ENCODE assay signal across 8 mouse cellular contexts in genomic region chr5:113174916-113175692, GRCm38 (mm10). TPM values are rescaled to one million over a fixed set of nuclear protein-coding genes. Genes with fewer than 3 reads are reported as not detected.
DNase-seq lines count a peak whose midpoint lies in the region; ATAC-seq and TF ChIP-seq lines count a peak whose summit lies in the region.
"Had no signal": no experiment of that assay in that cellular context is flagged by ENCODE, and none has a peak within 500 bp of the region (broad histone marks: within the 10 kb centered on the region; RNA-seq: fewer than 3 reads in every experiment).

No protein-coding gene starts in this region.

- H3K9me3 ChIP-seq in heart, embryonic 16.5 days (replicated peaks; ENCODE audit: control insufficient read depth, low read length), result no peaks in the 10 kb centered on the region
- H3K9me3 ChIP-seq in megakaryocyte, embryonic 14.5 days, result peaks cover 4% of the 10 kb centered on the region
- H3K9me3 ChIP-seq: embryonic facial prominence, embryonic 13.5 days had no signal

- H3K9ac ChIP-seq in heart, embryonic 16.5 days (ENCODE audit: low read length), result no peak overlapping the region
- H3K9ac ChIP-seq: embryonic facial prominence, embryonic 13.5 days had no signal

- H3K36me3 ChIP-seq in heart, embryonic 16.5 days (ENCODE audit: control insufficient read depth, insufficient read depth), result no peaks in the 10 kb centered on the region
- no peaks in the 10 kb centered on the region for H3K36me3 ChIP-seq in megakaryocyte, embryonic 14.5 days (replicated peaks; ENCODE audit: low read length)
- H3K36me3 ChIP-seq: embryonic facial prominence, embryonic 13.5 days had no signal

- no peak overlapping the region for H3K4me3 ChIP-seq in heart, embryonic 16.5 days (ENCODE audit: low read length)
- peak overlapping the region; percentile 10 for H3K4me3 ChIP-seq in megakaryocyte, embryonic 14.5 days (replicated peaks)
- H3K4me3 ChIP-seq: embryonic facial prominence, embryonic 13.5 days had no signal

- WGBS in heart, embryonic 16.5 days, result 34% methylated on average over 24 of the region's 24 CpGs

- TF ChIP-seq POLR2A in brain, embryonic 14.5 days (IDR thresholded peaks at IDR 0.05; ENCODE audit: borderline replicate concordance, extremely low read depth, insufficient read depth, insufficient read length, poor library complexity, severe bottlenecking), result no peak

- TF ChIP-seq CTCF in brain, embryonic 14.5 days (IDR thresholded peaks at IDR 0.05; ENCODE audit: borderline replicate concordance, extremely low read depth, insufficient read depth, insufficient read length), result peak; percentile 64

- peaks cover 7% of the 10 kb centered on the region for H3K4me1 ChIP-seq in heart, embryonic 16.5 days (ENCODE audit: control insufficient read depth, insufficient read depth, low read length)
- H3K4me1 ChIP-seq in megakaryocyte, embryonic 14.5 days, result peaks cover 10% of the 10 kb centered on the region

- H3K27ac ChIP-seq in heart, embryonic 16.5 days (ENCODE audit: low read length), result no peak overlapping the region
- H3K27ac ChIP-seq: embryonic facial prominence, embryonic 13.5 days had no signal

- peak; percentile 46; the same call in 1 of the 2 replicates for ATAC-seq in heart, embryonic 16.5 days (replicated peaks; ENCODE audit: extremely low read depth, insufficient read depth, low FRiP score)

- DNase-seq in kidney, postnatal 14 days, result peak; percentile 47
- no peak for DNase-seq in kidney, adult 9 months
- DNase-seq in brain, embryonic 14.5 days (ENCODE audit: low read depth), result peak; percentile 44
- DNase-seq in right cerebral cortex, postnatal 14 days, result no peak
- no peak for DNase-seq in cerebellum, adult 18-20 months

- no peak overlapping the region for H3K4me2 ChIP-seq in heart, embryonic 16.5 days (ENCODE audit: low read depth, low read length)
- H3K4me2 ChIP-seq: embryonic facial prominence, embryonic 13.5 days had no signal

- no peaks in the 10 kb centered on the region for H3K27me3 ChIP-seq in heart, embryonic 16.5 days (ENCODE audit: control insufficient read depth, insufficient read depth, low read length)
- H3K27me3 ChIP-seq in megakaryocyte, embryonic 14.5 days (replicated peaks), result peaks cover 85% of the 10 kb centered on the region
- H3K27me3 ChIP-seq: embryonic facial prominence, embryonic 13.5 days had no signal

RNA-seq across cellular contexts. Expression of gene 2900026A02Rik, which starts 45.9 kb away (rescaled TPM):
- polyA plus RNA-seq in brain, embryonic 14.5 days (2012; rRNA removed), result 6.0 and 8.6 TPM in 2 replicates
- polyA plus RNA-seq in heart, embryonic 16.5 days (2015; fragmentation: Nextera tagmentation; extraction: Ambion mirVana), result 14.9 and 16.4 TPM in 2 replicates
- 1.5 and 1.7 TPM in 2 replicates for polyA plus RNA-seq in megakaryocyte, embryonic 14.5 days (2012; ENCODE audit: insufficient read depth, low replicate concordance)

RNA-seq across cellular contexts. Expression of gene Tmem211, which starts 51.6 kb away (rescaled TPM):
- 0.07 and 0.09 TPM in 2 replicates for polyA plus RNA-seq in brain, embryonic 14.5 days (2012; rRNA removed)
- polyA plus RNA-seq in heart, embryonic 16.5 days (2015; fragmentation: Nextera tagmentation; extraction: Ambion mirVana), result not detected in 2 replicates
- polyA plus RNA-seq in megakaryocyte, embryonic 14.5 days (2012; ENCODE audit: insufficient read depth, low replicate concordance), result not detected in 2 replicates
- polyA plus RNA-seq: embryonic facial prominence, embryonic 13.5 days had no signal

Comparison
In these comparisons a context has a peak if more than half of its experiments do, and no peak if none do; other contexts are left out.
1. DNase-seq: peak in kidney, postnatal 14 days (single experiment) and brain, embryonic 14.5 days (single experiment); none in kidney, adult 9 months (single experiment), right cerebral cortex, postnatal 14 days (single experiment) and cerebellum, adult 18-20 months (0 of 2).